Mouse (Mus musculus): ENCODE measurements around the gene Ttc30a2. TPM values are rescaled to one million over a fixed set of nuclear protein-coding genes. Genes with fewer than 3 reads are reported as not detected.
A peak's percentile ranks its signal among the peaks of the same experiment; 100 is the strongest.

Ttc30a2 gene
- total RNA-seq, 2 experiments from 2014 or later, result 0.20 to 0.52 TPM

DNA sequence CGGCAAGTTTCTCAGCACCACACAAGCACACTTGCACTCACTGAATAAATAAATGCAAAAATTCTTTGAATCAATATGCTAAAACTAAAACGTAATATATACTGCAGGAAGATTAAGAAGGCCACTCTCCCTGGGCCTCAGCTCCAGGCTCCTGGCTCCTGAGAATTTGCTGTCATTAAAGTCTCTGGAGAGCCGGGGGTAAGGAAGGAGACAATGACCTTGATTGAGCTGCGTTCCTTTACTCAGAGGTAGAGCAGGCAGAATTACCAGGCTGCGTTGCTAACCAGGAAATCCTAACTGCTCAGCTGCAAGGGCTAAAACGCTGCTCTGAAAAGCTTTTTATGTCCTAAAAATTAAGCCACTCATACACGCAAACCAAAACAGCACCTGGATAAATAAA lies 44.4 kb downstream of the Ttc30a2 start:
- Histone ChIP-seq H3K4me3 (no peak overlapping the region), H3K27ac (peak overlapping the region; percentile 39; the same call in 1 of the 2 replicates)
- no peak for TF ChIP-seq CTCF (conservative IDR thresholded peaks at IDR 0.05)
- DNase-seq (ENCODE audit: low spot score in 2 of 2), result no peak

DNA sequence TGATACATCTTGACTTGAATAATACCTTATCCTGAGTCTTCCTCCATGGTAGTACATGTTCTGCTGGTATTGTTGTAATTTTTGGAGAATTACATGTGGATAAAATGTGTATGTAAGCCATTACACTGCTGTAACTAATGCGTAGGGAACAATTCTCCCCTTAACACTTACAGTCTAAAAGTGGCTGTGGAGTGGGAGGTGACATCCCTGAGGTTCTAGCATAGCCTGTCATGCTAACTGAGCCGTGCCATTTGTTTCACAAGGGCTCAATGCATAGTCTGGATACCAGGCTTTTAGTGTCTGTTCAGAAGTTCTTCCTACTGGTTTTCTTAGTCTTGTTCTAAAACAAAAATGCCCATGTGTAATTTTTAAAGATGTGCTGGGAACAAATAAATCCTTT lies 47.0 kb downstream of the Ttc30a2 start:
- Histone ChIP-seq H3K27ac (no peak overlapping the region), H3K4me3 (no peak overlapping the region)
- DNase-seq (ENCODE audit: low spot score in 2 of 2), result no peak
- TF ChIP-seq CTCF (conservative IDR thresholded peaks at IDR 0.05), result no peak

DNA sequence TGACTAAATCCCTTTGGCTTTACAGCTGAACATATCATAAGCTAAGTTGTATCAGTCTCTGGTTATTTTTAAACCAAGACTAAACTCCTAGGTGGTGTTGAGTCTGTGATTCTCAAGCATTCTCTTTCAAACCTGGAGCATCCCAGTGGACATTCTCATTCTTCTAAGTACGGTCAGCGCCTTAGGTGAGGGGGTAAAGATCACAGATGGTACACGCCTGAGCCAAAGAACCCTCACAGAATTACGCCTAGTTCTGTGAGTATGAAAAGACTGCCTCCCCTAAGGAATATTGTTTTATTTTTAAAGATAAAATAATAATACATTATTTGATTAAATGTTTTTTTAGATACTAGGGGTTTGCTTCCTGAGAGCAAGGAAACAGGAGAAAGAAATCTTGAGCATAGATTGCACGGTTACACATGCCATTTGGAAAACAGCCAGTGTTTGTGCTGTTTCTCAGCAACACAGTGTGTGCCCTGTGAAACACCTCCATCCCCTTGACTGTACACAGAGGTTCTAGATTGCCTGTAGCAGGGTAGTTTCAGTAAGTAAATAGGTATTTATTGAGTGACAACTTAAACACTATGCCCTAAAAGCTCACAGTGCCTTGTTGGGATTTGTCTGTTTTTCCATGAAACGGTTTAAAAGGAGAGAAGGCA lies 48.1 kb downstream of the Ttc30a2 start:
- no peak for DNase-seq (ENCODE audit: low spot score in 2 of 2)
- no peak overlapping the region for H3K4me3 ChIP-seq
- peak overlapping the region; percentile 18; the same call in 1 of the 2 replicates for H3K27ac ChIP-seq
- no peak for TF ChIP-seq CTCF (conservative IDR thresholded peaks at IDR 0.05)

DNA sequence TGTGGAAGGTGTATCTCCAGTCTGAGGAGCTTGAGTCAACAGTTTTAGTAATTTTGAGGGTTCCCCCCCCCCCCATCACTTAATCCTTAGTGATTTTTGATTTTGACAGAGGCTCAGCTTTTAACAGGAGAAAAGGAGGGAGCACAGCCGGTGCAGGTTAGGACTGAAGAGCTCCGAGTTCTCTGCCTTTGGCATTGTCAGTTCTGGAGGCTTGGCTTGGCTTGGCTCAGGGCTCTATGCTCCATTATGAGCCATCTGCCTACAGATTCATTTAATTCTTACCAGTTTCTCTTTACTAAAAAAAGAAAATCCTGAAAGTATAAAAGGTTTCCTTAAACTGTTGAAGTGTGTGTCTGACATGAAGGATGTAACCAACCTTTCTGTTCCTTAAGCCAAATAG lies 48.8 kb downstream of the Ttc30a2 start:
- Histone ChIP-seq H3K4me3 (no peak overlapping the region), H3K27ac (peak overlapping the region; percentile 18; the same call in 1 of the 2 replicates)
- no peak for DNase-seq (ENCODE audit: low spot score in 2 of 2)
- TF ChIP-seq CTCF (conservative IDR thresholded peaks at IDR 0.05), result no peak

DNA sequence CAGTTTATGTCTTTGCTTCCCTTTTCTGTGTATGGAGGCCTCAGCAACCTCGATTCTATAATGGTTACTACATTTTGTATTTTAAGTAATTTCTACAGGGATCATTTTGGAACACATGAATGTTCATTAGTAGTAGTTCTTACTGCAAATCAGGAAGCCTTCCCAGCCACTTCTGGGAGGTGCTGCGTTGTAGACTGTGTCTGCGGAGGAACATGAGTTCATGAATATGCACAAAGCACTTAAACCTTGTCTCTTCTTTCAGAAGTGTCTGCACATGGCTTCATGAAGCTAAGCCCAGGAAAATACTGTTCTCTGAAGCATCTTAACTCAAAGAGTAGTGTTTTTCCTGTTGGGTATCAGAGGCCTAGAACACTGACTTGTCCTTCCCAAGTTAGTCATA lies 50.0 kb downstream of the Ttc30a2 start:
- no peak for DNase-seq (ENCODE audit: low spot score in 2 of 2)
- no peak for TF ChIP-seq CTCF (conservative IDR thresholded peaks at IDR 0.05)
- no peak overlapping the region for H3K27ac ChIP-seq
- no peak overlapping the region for H3K4me3 ChIP-seq

DNA sequence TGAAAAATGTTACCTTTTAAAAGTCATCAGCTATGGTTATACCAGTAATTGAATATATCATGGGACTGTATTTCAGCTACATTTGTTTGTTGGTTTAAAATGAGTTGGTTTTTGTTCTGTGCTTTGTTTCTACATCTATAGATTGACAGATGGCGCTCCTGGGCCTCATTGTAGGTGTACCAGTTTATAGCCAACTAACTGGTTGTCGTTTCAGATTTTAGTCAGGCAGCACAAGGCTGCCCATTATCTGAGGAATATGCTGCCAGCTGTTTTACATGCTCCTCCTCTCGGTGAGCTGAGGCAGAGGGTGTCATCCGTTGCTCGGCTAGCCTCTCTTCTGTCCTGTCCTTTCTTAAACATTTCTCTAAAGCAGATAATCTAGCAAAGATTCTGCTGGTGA lies 51.9 kb downstream of the Ttc30a2 start:
- DNase-seq (ENCODE audit: low spot score in 2 of 2), result no peak

More for the DNA sequence above, 51.9 kb downstream of the Ttc30a2 start:
- H3K27ac ChIP-seq, result no peak overlapping the region
- no peak for TF ChIP-seq CTCF (conservative IDR thresholded peaks at IDR 0.05)
- no peak overlapping the region for H3K4me3 ChIP-seq

Other genes starting within 250 kb of the Ttc30a2 start
- 10 to 100 TPM; 37.0 to 40.2 TPM for gene Agps, start 146.0 kb downstream of the Ttc30a2 start, total RNA-seq (2021)
- gene Ttc30b, start 39.6 kb downstream of the Ttc30a2 start, total RNA-seq (2021), result 10 to 100 TPM; 13.6 to 15.7 TPM
- gene Ttc30a1, start 3.8 kb upstream of the Ttc30a2 start, total RNA-seq (2021), result 1 to 10 TPM; 3.3 to 3.7 TPM